Mouse (Mus musculus) megakaryocyte, embryonic 14.5 days (primary cell): ENCODE measurements around the gene Neurl1b.

Source experiments
- FLI1 ChIP-seq: IDR thresholded peaks from 2 replicates; pipeline ENCODE4 v1.6.1; 2012; ENCODE audit warnings: low read length, inconsistent platforms, mixed read lengths
- GATA1 ChIP-seq: IDR thresholded peaks from 3 replicates; pipeline ENCODE4 v1.6.1; 2012; ENCODE audit warnings: mixed read lengths, low read length, inconsistent platforms, borderline replicate concordance

GRCm38 (mm10) chr17:26376416-26376815 is 38.2 kb upstream of the Neurl1b start:
- TF ChIP-seq GATA1 (no peak), FLI1 (no peak)
